Mouse (Mus musculus) cerebellum, adult 2 months (tissue): ENCODE results near the gene Unc93a.
"Not testable (repeated sequence)": the region's sequence is repeated elsewhere in the genome, so short reads cannot be mapped to it uniquely, and the experiment has no call there.

Experiments used
- CTCF ChIP-seq: fragments of 200-500 bp; IDR thresholded peaks from 2 replicates; pipeline ENCODE4 v1.5.1; 2011; ENCODE audit warnings: low read depth, mild to moderate bottlenecking, control low read depth, low read length, moderate library complexity, borderline replicate concordance; ENCODE audit not compliant: insufficient read depth
- POLR2A ChIP-seq: fragments of 200-500 bp; IDR thresholded peaks from 2 replicates; pipeline ENCODE4 v1.6.1; 2011; ENCODE audit warnings: low read length, control low read depth, borderline replicate concordance; ENCODE audit not compliant: insufficient read depth

GRCm38 (mm10) chr17:13174029-13174428 lies 42.4 kb upstream of the Unc93a start:
- not testable (repeated sequence) for TF ChIP-seq CTCF, POLR2A
